ENCODE assay signal across 10 mouse cellular contexts in the genomic region with DNA sequence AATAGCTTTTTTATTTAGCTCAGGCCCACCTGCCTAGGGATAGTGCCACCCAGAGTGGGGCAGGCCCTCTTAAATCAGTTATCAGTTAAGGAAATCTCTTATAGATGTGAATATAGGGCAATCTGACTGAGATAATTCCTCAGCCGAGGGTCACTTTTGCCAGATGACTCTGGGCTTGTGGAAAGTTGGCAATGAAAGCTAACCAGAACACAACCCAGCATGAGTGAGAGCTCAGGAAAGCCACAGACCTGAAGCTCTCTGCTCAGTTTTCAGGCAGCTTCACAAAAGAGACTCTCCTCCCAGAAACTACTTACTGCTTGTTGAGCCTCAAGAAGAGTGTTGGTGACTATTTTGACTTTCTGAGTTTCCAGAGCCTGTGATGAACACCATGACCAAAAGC.
"Had no signal": no experiment of that assay in that cellular context is flagged by ENCODE, and none has a peak within 500 bp of the region (broad histone marks: within the 10 kb centered on the region; RNA-seq: fewer than 3 reads in every experiment).

No protein-coding gene starts in this region.

- H3K4me1 ChIP-seq: kidney, embryonic 15.5 days; limb, embryonic 12.5 days; liver, embryonic 13.5 days; midbrain, embryonic 12.5 days had no signal

- H3K9ac ChIP-seq: kidney, embryonic 15.5 days; limb, embryonic 12.5 days; liver, embryonic 13.5 days; liver, postnatal 0 days; midbrain, embryonic 12.5 days had no signal

- H3K4me3 ChIP-seq: kidney, embryonic 15.5 days; limb, embryonic 12.5 days; liver, embryonic 13.5 days; midbrain, embryonic 12.5 days had no signal

- H3K27ac ChIP-seq: kidney, embryonic 15.5 days; limb, embryonic 12.5 days; liver, embryonic 13.5 days; midbrain, embryonic 12.5 days had no signal

- H3K27me3 ChIP-seq: kidney, embryonic 15.5 days; limb, embryonic 12.5 days; liver, embryonic 13.5 days; midbrain, embryonic 12.5 days had no signal

- H3K4me2 ChIP-seq: kidney, embryonic 15.5 days; limb, embryonic 12.5 days; liver, embryonic 13.5 days; midbrain, embryonic 12.5 days had no signal

- H3K36me3 ChIP-seq: kidney, embryonic 15.5 days; limb, embryonic 12.5 days; liver, embryonic 13.5 days; midbrain, embryonic 12.5 days had no signal

- DNase-seq: kidney, postnatal 25 days; layer of hippocampus, adult 9-11 months; liver; liver, embryonic 13.5 days; liver, postnatal 0 days; right cerebral cortex, postnatal 14 days; thymus, postnatal 36 days had no signal

- H3K9me3 ChIP-seq: kidney, embryonic 15.5 days; limb, embryonic 12.5 days; liver, embryonic 13.5 days; midbrain, embryonic 12.5 days had no signal

- ATAC-seq: liver, postnatal 0 days had no signal
